Mouse (Mus musculus): ENCODE measurements at regions not wholly inside any gene's neighbourhood (a gene's known extent, or its start where the extent isn't known, plus 50 kb on each side); places are given as distances from the start of the nearest gene placed in this dataset.

- TF ChIP-seq CTCF (conservative IDR thresholded peaks at IDR 0.05; ENCODE audit: low read length) (no peak), NANOG (IDR thresholded peaks at IDR 0.05; ENCODE audit: borderline replicate concordance, low read length) (no peak), POU5F1 (IDR thresholded peaks at IDR 0.05; ENCODE audit: borderline replicate concordance, low read length) (no peak)
These were observed 214.8 kb upstream of the Elac2 start for GRCm38 (mm10) chr11:64764056-64764455.

Data from E14TG2a.4 (cell line).